Mouse (Mus musculus) frontal cortex, adult 2 months (tissue): ENCODE measurements around the gene Cfap97d1. TPM values are rescaled to one million over a fixed set of nuclear protein-coding genes. Genes with fewer than 3 reads are reported as not detected.
A peak's percentile ranks its signal among the peaks of the same experiment; 100 is the strongest.

Experiments used
- DNase-seq, 2 experiments: peaks; one replicate each; pipeline ENCODE4 v3.0.0; 2022; ENCODE audit warnings: low spot score in 1 of 2; ENCODE audit errors: extremely low spot score in 1 of 2
- polyA plus RNA-seq: library from polyadenylated mRNA; depleted of rRNA; stranded (reverse); fragments of >200 nt; gene quantifications from 2 replicates; pipeline ENCODE4 v1.2.3, GENCODE M21; 2012; rRNA removed

The Cfap97d1 gene
- polyA plus RNA-seq, result not detected in 2 replicates

GRCm38 (mm10) chr11:101984054-101985025 is at the start of gene Cfap97d1:
Gene Cfap97d1, plus strand, starts transcription at chr11:101984279.
- peak; percentile 95 to 97 for DNase-seq

- no peak for DNase-seq
Observed at GRCm38 (mm10) chr11:101935743-101936142, 48.3 kb upstream of the Cfap97d1 start.

DNA sequence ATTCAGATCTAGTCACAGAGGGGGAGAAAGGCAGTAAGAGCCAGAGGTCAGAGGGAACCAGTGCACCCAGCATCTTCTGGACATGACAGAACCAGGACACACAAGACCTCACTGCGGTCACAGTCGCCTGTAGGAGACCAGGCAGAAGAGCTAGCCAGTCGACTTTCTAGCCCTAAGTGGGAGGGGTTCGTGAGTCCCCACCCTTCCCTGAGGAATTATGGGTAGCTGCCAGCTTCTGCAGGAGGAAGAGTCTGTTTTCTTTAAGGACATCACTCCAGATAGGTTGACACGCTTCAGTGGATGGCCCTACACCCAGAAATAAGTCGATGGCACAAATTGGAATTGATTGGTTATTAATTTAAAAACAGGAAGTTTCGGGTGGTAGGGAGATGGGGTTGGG is 47.7 kb upstream of the Cfap97d1 start:
- no peak for DNase-seq

DNA sequence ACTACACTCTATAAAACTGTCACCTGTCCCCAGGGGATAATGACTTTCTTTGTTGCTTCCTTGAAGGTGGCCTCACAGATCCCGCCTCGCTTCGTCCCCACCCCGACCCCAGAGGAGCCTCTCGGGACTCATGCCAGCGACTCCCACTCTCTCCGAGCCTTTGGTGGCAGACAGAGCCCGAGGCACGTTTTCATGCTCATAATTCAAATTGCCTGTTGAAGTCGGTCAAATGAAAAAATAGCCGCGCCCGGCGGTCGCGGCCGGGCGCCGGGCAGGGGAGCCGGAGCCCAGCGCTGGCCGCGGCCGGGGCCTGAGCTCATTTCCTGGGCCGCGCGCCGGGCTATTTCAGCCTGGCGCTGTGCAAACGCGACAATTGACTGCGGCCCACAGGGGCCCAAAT is 47.0 kb upstream of the Cfap97d1 start:
- no peak for DNase-seq

DNA sequence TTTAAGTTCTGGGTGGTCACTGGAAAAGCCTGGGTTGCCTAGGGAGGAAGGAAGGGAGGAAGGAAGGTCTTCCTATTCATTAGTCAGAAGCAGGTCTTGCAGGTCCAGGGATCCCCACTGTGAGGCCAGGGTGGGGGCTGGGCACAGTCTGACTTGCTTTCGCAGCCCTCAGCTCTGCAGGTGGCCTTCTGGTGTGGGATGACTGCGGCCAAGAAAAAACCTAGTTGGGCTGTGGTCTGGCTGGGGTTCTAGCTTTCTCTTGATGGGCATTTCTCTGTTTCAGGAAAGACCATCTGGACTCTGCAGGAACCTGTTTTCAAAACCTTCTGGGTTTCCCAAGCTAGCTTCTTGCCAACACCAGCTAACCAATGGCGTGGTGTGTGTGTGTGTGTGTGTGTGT is 41.0 kb upstream of the Cfap97d1 start:
- no peak for DNase-seq

GRCm38 (mm10) chr11:101946525-101946924 is 37.6 kb upstream of the Cfap97d1 start:
- no peak for DNase-seq

- DNase-seq, result no peak
Observed at GRCm38 (mm10) chr11:101950021-101950420, 34.1 kb upstream of the Cfap97d1 start.

DNA sequence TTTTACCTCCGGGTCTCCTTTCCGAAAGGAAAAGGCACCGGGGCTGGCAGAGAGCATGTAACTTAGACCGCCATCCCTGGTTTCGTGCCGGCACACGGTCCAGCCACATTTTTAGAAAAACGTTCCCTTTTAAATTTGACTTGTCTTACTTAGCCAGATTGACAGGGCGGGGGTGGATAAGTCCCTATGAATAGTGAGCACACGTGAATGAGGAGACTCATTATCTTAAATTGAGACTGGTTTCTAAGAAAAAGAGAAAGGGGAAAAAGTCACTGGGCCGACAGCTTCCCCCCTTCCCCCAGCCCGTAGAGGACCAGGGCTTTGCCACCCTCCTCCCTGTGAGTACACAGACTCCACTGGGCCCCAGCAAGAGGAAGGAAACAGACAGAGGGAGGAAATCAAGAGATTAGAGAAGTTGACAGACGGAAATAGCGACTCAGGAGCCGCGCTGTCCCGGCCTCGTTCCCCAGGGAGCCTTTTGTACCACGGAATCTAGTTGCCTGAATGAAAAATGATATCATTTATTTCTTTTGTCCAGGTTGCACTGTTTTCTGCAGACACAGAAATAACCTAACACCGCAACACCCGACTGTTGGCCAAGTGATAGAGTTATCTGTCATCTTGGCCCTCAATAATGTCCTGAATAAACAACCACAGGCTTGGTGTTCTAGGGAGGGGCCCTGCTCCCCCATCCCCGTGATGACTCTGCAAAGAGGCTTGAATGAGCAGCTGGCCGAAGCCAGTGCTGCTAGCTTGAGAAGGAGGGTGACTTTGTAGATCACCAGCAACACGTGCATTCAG is 31.3 kb upstream of the Cfap97d1 start:
- DNase-seq, result no peak

- no peak for DNase-seq
Observed at GRCm38 (mm10) chr11:101953441-101953840, 30.6 kb upstream of the Cfap97d1 start.

DNA sequence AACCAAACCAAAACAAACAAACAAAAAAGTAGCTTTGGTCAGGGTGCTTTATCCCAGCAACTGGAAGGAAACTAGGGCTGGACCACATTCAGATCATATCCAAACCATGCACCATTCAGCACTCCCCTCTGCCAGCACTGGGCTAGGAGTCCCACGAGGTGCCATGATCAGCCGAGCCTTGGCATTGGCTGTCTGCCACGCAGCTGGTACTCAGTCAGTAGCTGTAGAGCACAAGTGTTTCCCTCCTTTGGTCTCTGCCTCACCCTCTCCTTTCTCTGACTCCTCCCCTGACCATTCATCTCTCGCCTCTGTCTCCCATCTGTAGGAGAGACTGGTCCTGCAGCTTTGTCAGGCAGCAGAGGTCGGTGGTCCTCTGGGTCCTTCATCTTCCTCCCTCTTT is 26.6 kb upstream of the Cfap97d1 start:
- DNase-seq, result no peak

DNA sequence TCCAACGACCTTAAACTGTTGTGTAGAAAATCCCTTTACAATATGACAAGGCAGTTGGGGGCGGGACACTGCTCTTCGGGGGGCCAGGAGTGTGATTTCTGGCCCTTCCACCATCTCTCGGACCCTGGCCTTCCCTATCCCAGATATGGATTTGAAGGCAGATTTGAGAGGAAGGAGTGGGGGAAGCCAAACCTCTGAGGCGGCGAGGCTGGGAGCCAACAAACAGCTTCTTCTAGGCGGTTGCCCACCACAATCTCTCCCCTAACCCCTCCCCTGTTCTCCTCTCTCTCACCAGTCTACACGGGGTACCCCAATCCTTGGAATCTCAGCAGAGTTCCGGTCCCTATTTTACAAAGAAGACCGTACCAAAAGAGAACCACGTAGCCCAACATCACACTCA is 21.0 kb upstream of the Cfap97d1 start:
- no peak for DNase-seq

GRCm38 (mm10) chr11:101963473-101964291 is 20.4 kb upstream of the Cfap97d1 start:
- no peak for DNase-seq

DNA sequence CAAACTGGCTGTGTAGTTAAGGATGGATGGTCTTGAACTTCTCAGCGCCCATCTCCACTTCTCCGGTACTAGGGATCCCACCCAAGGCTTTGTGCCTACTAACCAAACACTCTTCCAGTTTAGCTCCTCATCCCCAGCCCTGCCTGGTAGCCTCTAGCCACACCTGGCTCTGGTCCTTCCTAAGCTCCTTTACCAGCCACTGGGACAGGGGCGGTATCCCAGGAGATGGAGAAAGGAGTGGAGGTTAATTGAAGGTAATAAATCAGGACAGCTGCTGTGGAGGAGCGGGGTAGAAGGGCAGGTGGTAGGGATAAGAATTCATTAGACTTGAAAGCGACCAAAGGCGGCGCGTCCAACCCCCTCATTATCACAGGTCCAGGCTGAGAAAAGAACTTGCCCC is 19.4 kb upstream of the Cfap97d1 start:
- DNase-seq, result no peak

- no peak for DNase-seq
Observed at GRCm38 (mm10) chr11:101965553-101965952, 18.5 kb upstream of the Cfap97d1 start.

DNA sequence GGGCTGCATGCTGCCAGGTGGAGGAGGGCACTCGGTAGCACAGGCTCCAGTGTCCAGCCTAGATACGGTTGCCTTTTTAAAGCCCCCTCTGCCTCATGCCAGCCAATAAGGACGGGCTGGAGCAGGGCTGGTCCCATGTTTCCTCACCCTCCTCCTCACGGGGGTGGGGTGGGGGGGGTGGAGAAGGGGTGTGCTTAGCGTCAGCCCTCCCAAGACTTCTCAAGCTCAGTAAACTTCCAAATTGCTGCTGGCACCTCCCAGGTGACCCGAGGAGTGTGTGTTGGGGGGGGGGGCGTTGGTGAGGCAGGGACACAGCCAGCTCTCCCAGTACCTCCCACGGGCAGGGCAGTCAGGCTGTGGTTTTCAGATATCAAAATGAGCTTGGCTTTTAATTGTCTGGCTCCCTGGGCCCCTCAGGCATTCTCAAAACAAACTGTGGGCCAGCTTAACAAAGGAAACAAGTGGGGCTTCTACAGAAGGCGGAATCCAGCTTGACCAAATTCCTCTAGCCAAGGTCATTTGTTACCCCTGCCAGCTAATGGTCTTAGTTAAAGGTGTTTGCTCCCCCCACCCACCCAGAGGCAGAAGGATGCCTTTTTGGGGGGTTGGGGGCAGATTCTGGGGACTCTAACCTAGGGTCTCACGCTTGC is 17.0 kb upstream of the Cfap97d1 start, which contains the start of gene Sost:
TSS of gene Sost (minus strand) at position 51 of the 650 bp plus-strand sequence.
- no peak for DNase-seq

- no peak for DNase-seq
Observed at GRCm38 (mm10) chr11:101968311-101968710, 15.8 kb upstream of the Cfap97d1 start.

- DNase-seq, result peak; percentile 55 to 94
Observed at GRCm38 (mm10) chr11:101968791-101969190, 15.3 kb upstream of the Cfap97d1 start.

DNA sequence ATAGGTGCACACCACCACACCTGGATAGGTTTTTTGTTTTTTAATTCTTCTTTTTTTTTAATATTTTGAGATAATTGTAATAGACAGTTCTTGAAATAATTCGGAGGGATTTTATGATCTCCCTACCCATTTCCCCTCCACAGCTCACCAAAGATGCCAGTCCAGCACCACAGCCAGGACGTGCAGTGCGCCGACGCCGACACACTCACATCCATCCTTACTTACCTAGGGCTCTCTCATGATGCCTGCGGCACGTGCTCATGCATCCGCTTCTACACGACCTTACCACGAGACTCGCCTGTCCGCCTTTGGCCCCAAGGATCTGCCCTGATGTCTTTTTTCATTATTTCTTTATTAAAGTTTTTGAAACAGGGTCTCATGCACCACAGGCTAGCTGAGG is 14.2 kb upstream of the Cfap97d1 start:
- no peak for DNase-seq

- DNase-seq, result no peak
Observed at GRCm38 (mm10) chr11:101971410-101971809, 12.7 kb upstream of the Cfap97d1 start.

- no peak for DNase-seq
Observed at GRCm38 (mm10) chr11:101972097-101972496, 12.0 kb upstream of the Cfap97d1 start.
